Mouse (Mus musculus) kidney, adult 9 months (tissue): ENCODE results near the gene Tnk2.
A peak's percentile ranks its signal among the peaks of the same experiment; 100 is the strongest.

ENCODE experiments used
- DNase-seq: peaks from one replicate; pipeline ENCODE4 v3.0.0; 2022

Gene Tnk2

DNA sequence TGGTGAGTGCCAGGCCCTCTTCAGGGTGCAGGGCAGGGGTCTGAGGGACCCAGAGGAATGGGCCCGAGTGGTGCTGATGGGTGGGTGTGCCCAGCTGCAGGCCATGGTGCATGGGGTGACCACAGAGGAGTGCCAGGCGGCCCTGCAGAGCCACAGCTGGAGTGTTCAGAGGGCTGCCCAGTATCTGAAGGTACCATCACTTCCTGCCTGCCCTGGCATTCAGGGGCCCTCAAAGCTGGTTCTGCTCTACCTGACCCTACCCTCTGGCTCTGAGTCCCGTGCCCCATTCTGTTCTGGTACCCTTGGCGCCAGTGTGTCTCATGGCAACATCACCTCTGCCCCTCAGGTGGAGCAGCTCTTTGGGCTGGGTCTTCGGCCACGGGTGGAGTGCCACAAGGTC, 37.1 kb downstream of the Tnk2 start:
- DNase-seq, result no peak

DNA sequence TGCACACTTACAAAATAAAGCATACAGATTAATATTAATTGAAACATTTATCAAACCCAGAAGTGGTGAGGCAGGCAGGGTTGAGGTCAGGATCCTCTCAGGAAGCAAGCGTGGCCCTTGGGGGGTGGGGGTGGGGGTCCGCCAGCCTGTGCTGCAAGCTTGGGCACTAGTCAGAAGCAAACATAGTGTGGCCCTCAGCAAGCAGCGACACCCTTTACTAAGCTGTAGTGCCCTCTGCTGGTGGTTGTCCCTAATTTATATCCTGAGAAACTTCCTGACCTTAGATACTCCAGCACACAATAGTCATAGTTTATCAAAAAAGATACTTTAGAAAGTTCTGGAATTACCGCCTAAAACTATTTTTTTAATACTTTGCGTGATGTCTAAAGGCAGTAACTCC, 38.5 kb downstream of the Tnk2 start:
- peak; percentile 86 for DNase-seq

DNA sequence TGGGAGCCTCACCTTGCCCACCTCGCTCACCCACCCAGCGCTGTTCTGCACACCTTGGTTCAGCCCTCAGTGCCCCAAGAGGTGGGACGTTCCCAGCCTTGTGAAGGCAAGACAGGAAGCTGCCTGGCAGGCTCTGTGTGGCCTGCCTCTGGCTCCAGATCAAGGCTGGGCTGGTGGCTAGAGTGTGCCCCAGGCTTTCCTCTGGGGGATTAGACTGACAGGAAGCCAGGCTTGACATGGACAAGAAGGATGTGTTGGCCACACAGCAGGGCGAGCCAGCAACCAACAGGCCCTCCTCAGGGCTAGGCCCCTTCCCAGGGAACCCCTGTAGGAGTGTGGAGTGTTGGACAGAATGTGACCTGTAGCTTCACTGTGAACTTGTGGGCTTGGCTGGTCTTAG, 39.2 kb downstream of the Tnk2 start:
- no peak for DNase-seq

DNA sequence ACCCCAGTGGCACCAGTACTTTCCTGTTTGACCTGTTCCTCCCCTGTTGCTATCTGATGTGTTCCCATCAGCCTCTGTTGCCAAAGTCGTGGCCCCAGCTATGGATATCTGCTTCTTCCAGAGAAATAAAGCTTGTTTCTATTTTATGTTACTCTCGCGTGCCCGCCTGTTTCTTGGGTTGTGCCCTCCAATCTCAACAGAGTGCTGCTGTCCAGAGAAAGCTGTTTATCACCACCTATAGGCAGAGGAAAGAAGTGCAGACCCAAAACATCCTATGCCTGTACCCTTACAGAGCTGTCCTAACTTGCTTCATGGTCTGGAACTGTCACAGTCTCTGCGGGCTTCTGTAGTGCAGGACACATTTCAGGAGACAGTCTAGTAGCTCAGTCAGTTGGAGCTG, 39.7 kb downstream of the Tnk2 start:
- DNase-seq, result peak; percentile 62

DNA sequence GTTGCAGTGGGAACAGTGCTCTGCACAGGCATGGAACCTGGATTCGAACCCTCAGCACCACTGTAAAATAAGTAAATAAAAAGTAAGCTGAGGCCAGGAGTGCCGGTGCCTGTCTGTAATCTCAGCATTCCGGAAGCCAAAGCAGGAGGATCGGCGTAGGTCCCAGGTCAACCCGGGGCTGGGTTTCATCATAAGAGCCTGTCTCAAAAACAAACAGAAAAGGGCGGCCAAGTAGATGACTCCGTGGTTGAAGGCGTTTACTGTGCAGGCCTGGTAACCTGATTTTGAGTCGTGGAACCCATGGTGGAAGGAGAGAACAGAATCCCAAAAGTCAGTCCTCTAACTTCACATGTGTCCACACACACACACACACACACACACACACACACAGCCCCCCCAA, 41.7 kb downstream of the Tnk2 start:
- DNase-seq, result no peak

DNA sequence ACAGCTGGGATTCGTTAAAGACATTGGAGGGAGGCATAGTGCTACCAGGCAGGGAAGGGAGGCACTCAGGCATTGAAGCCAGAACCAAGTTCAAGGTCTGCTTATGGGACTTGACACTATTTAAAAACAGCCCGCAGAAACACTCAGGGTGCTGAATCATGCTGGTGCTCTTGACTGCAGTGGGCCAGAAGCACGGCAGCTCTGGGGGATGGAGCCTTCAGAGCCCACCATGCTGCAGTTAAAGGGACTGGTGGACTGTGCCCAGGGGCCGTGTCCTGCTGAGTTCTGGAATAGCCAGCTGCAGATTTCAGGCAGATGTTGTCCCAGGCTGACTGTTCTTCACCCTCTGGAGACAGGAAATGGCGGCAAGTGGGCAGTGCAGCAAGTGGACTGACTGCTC, 42.3 kb downstream of the Tnk2 start:
- no peak for DNase-seq

DNA sequence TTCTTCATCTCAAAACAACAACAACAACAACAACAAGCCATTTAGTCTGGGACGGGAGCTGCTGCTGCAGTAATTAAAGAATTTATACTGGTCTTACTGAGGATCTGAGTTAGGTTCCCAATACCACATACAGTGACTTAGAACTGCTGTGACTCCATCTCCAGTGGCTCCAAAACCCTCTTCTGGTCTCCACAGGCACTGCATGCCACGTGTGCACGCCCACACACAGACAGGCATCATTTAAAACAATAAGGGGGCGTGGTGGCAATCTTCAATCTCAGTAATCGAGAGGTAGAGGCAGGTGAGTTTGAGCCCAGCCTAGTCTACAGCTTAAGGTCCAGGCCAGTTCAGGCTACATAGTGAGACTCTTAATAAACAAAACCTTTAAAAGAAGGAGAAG, 43.5 kb downstream of the Tnk2 start:
- DNase-seq, result no peak

DNA sequence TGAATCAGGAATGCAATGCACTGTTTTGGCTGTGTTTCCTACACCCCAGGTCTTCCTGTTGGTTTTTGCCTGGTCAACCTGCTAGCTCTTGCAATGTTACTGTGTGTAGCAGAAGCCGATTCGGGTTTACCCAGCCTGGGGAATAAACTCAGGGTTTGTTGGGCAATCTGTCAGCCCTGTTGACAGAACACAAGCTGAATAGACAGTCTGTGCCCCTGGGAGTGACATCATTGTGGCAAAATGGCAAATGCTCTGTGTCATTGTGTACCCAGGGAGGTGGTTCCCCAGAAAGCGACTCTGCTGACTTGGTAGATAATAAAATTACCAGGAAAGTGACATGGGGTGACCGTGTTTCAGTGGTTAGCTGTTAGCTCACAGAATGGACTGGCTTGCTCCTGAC, 45.1 kb downstream of the Tnk2 start:
- DNase-seq, result no peak

DNA sequence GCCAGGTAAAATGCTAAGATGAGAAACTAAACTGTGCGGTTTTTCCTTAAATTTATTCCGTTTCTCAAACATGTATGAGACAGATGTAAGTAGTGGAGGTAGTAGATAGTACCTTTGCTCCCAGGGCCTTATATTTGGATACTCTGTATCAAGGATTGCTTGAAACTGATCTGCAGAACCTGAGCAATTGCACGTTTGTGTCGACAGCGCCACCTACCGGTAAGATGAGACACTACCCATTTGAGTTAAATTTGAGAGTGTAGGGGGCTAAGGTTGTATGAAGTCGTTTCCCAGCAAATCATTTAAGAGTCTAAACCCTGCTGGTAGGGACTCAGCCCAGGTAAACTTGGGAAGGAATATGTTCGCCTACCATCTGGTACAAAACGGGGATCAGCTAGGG, 45.8 kb downstream of the Tnk2 start:
- peak; percentile 64 for DNase-seq

DNA sequence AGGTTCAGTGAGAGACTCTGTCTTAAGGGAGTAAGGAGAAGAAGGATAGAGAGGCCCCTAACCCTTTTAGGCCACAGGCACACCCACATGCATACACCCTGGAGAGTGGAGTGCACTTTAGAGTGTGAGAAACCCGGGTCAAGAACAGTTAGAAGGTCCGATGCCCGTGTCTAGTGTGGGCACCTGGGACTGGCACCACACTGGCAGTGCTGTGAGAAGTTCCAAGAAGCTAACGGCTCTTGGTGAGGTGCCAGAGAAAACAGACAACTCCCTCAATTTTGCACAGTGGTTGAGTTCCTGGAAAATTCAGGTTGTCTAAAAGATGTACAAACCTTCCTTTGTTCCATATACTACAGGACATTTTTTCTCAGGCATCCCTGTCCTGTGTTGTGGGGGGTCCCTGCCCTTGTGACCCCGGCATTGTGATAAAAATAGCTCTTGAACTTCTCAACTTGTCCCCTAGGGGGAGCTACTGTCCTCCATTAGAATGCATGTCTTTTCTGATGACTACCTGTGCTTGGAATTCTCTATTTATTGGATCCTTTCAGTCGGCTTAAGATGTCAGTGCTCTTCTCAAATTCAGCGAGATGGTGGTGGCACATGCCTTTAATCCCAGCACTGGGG, 53.3 kb downstream of the Tnk2 start:
- DNase-seq, result peak; percentile 61

DNA sequence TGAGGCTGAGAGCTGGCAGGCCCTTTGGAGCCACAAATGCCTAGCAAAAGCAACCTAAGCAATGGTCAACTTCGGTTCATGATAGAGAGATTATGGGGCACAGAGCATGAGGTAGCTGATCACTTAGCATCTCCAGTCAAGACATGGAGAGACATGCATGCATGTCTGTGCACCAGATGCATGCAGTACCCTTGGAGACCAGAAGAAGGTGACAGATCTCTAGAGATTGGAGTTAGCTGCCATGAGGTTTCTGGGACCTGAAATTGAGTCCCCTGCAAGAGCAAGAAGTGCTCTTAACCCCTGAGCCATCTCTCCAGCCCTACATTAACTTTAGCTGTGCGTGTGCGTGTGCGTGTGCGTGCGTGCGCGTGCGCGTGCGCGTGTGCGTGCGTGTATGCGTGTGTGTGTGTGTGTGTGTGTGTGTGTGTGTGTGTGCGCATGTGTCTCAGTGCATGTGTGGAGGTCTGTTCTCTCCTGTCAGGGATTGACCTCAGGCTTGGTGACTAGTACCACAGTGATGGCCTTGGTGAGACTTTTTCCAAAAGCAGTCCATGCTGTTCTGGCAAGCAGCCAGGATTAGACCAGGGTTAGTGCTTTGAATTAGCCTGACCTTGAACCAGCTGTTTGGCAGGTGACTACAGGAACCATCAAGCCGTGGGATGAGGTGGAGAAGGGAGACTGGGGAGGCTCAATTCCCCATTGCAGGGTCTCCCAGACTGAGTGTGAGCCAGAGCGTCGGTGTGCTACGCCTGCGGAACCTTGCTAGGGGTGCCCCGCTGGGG, 54.2 kb downstream of the Tnk2 start:
- no peak for DNase-seq

DNA sequence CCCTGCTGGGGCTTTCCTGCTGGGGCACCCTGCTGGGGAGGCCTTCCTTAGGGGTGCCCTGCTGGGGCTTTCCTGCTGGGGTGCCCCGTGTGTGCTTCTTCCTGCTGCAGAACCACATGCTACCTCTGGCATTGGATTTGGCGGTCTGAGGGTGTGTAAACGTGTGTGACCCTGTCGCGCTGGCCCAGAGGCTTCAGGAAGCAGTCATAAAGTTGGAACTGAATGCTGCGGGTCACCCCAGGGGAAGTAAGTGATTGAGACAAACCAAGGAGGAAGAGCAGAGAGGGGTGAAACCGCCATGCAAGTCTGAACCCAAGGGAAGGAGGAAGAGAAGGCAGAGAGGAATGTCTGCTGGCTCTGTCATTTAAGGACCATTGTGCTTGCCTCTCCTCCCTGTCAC, 54.9 kb downstream of the Tnk2 start:
- no peak for DNase-seq

DNA sequence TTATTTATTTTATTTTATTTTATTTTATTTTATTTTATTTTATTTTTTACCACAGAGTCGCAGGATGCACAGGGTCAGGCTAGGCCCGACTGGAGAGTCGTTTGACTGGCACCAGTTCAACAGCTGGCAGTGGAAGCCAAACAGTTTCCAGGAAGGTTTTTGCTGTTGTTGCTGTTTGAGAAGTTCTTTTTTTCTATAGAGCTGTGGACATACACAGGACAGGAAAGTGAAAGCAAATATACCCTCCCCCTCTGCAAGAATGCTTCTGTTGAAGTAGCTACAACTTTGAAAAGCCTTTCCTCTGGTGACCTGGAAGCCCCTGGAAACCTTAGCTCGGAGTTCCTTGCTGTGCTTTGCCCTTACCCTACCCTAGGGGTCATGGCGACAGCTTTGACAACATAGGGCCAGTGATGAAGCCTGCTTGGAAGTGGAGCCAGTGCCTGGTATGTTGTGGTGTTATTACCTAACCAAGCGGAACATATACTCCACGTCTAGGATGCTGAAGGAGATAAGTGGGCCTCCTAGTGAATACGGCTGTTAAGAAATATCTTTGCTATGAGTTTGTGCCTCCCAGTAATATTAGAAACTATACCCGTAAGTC, 59.7 kb downstream of the Tnk2 start:
- no peak for DNase-seq

DNA sequence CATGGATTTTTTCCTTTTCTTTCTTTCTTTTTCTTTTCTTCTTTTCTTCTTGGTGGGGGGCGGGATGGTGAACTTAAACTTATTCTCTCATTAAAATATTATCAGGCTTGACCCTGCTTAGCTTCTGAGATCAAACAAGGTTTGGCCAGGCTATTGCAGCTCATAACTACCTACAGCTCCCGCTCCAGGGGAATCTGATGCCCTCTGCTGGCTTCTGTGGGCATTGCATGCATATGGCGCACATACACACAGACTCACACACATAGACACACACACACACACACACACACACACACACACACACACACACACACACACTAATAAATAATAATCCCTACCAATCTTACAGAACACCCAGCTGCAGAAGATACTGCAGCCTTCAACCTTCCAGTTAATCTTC, 61.9 kb downstream of the Tnk2 start:
- no peak for DNase-seq

DNA sequence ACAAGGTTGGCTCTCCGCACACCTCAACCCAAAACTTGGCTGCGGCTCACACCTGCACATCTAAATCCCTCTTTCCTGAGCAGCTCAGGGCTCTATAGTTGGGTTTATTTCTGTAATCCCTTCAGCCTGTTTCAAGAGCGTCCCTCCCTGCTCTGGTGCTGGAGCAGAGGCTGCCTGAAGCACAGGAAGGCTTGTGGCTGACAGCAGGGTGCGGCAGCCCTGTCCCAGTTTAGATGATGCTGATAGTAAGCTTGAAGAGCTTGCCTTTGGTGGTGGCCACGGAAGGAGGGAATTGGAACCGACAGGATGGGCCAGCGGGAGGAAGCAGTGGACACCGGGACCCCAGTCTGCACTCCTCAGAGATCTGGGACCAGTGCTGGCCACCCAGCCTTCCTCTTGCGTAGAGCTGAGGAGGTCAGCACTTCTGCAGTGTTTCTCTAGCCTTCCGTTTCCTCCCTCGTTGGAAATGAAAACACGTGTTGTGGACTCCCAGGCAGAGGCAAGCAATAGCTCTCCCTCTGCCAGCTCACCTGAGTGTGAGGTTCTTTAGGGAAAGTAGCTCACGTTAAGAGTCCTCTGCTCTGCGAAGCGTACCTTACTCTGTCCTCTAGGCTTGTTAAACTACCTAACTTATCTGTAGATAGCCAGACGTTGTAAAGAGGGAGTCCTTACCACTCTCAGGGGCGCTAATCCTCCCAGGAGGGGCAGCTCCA, 63.6 kb downstream of the Tnk2 start:
- no peak for DNase-seq

DNA sequence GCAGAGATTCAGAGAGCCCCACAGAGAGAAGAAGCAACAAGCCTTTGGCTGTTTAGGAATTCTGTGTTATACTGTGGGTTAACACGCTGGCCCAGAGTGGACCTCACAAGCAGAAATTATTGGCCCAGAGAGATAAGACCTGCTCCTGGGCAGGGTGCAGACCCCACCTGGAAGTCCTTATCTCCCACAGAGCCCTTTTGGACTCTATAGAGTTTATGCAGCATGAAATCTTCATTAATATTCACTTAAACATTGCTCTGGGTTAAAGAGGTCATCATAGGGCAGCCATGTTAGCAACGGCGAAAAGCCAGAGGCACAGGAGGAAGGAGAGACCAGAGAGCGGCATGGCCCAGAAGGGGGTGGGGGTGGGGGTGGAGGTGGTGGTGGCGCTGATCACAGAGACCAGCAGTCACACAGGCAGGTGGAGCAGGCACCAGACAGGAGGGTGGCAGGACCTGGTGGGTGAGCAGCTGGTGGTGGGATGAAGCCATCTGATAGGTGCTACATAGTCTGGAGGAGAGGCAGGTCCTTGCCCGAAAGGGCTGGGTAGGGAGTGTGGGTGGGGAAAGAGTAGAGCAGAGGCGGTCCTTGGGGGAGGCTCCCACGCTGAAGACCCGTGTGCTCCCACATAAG, 64.3 kb downstream of the Tnk2 start:
- DNase-seq, result no peak

DNA sequence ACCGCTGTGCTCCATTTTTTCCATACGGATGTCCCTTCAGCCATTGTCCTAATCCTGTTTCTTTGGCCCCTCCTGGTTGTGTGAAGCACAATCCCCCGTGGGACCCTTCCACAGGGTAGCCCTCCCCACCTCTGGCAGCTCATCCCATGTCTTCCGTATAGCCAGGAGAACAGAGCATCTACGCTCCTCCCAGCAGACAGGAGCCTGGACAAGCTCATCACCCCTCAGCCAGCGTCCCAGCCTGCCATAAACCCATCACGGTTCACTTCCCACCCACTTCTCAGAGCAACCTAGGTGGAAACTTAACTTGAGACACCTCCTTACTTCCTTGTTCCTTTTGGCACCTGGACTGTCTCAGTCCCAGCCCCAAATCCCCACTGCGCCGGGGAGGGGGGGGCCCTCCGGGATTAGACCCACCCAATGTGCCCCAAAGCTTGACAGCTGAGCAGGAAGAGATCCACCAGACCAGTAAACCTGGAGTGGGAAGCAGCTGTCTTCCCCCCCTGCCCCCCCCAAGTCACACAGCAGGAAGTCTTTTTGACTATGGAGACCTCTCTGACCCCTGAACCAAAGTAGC, 64.9 kb downstream of the Tnk2 start:
- DNase-seq, result no peak

DNA sequence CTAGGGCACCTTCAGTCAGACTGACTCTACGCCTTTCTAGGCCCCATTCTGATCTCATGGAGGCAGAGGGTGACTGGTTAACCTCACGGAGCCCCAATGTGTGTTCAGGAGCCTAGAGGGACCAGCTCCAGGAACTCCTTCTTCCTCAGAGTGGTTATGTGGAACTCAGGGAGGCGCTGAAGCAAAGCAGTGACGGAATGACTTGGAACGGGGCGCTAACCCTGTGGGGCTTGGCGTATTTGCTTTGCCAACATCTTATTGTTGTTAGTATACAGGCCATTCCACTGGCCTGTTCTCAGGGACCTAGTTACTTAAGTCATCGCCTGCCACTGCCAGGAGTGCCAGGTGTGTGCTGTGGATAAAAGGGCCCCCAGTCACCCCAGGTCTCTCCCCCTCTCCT, 65.4 kb downstream of the Tnk2 start:
- DNase-seq, result peak; percentile 28

DNA sequence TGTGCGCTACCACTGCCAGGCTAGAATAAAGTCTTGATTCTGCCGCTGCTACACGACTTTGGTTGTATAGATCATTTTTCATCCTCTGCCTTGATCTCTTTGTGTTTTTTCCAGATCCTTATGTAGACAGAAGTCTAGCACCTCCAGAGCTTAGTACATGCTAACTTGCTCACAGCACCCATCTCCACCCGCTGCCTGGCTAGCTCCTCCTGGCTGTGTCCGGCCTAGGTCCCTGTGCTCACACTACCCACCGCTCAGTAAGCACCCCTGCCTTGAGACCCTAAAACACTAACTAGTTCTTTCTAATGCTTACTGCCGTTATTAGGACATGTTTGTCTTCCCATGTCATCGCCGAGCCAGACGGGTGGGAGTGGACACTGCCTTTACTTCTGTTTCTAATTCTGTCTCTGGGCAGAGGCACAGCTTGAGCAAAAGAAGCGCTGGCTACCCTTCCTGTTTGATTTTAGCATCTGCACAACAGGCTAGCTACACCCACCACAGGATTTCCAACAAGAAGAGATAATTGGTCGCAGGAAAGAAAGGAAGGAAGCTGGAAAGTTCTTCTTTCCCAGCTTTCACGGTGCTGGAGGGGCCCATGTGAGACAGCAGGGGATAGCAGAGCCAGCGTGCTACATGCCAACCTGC, 66.9 kb downstream of the Tnk2 start:
- no peak for DNase-seq

DNA sequence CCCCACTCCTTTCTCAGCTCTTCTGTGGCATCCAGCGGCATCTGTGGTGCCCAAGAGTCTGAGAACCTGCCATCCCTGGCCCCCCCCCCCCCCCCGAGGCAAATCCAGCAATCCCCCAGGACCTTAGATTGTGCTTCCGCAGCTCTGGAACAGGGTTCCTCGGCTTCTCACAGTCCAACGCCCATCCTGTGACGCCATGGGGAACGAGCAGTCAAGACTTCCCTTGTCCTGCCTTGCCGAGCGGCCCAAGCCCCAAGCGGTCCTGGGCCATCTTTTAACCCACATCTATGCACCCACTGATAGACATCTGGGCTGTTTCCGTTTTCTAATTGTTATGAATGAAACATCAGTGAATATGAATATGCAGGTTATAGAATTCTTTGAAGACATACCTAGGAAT, 68.5 kb downstream of the Tnk2 start:
- DNase-seq, result no peak

DNA sequence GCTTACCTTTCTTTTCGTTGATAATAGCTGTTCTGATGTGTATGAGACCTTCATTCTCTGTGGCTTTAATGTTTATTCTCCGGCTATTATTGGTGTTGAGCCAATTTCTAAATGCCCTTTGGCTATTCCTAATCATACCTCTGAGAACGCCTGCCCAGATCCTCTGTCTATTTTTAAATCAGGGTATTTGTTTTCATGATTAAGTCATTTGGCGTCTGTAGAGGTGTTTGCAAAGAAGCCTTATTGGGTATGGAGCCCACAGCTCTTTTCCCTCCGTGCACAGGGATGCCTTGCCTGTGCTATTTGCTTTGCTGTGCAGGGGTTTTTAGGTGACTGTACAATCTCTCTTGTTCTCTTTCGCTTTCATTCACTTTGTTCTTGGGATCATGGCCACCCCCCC, 69.9 kb downstream of the Tnk2 start:
- DNase-seq, result no peak

DNA sequence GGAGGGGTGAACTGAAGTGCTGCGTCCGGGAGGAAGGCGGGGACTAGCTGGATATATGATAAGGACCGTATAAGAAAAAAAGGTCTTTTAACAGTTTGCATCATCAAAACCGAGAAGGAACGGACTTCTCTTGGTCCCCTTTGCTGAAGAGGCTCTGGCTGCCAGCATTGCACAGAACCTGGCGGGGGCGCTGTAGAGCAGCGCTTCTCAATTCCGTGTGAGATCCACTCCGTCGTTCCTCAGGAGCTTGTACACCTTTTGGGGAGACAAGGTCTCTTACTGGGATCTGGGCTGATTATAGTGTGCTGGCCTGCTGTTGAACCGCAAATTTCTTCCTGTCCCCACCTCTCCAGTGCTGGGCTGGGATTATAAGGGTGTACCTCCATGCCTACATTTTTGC, 71.7 kb downstream of the Tnk2 start:
- DNase-seq, result no peak

DNA sequence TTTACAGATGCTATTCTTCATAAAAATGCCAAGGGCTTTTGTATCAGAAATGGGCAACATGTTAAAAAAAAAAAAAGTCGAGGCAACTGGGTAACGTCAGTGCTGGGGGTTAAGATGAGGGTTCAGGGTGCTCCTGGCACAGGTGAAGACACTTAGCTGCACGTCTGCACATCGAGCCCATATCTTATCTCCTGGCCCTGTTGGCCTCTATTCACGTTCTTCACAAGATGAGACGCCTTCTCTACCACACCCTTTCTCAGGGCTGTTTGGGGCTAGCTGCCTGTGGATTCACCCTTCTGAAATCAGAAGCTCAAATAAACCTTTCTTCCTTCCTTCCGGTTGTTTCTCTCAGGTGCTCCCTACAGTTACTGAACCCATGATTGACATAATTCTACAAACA, 79.5 kb downstream of the Tnk2 start:
- no peak for DNase-seq
